Mouse (Mus musculus): ENCODE measurements around the gene Gm609.

- TF ChIP-seq CTCF (conservative IDR thresholded peaks at IDR 0.05; ENCODE audit: insufficient read depth, insufficient read length, low read depth, low read length) (no peak), POLR2A (IDR thresholded peaks at IDR 0.05; ENCODE audit: low read depth, low read length) (no peak)
Observed at GRCm38 (mm10) chr16:45371076-45371475, 121.7 kb downstream of the Gm609 start.
